Mouse (Mus musculus) 3T3-L1 (cell line): ENCODE results near the gene Kcnj6.
A peak's percentile ranks its signal among the peaks of the same experiment; 100 is the strongest.

Source experiments
- DNase-seq: peaks from one replicate; pipeline ENCODE4 v3.0.0-alpha.2; 2015; ENCODE audit warnings: low read depth, low spot score

Gene Kcnj6

DNA sequence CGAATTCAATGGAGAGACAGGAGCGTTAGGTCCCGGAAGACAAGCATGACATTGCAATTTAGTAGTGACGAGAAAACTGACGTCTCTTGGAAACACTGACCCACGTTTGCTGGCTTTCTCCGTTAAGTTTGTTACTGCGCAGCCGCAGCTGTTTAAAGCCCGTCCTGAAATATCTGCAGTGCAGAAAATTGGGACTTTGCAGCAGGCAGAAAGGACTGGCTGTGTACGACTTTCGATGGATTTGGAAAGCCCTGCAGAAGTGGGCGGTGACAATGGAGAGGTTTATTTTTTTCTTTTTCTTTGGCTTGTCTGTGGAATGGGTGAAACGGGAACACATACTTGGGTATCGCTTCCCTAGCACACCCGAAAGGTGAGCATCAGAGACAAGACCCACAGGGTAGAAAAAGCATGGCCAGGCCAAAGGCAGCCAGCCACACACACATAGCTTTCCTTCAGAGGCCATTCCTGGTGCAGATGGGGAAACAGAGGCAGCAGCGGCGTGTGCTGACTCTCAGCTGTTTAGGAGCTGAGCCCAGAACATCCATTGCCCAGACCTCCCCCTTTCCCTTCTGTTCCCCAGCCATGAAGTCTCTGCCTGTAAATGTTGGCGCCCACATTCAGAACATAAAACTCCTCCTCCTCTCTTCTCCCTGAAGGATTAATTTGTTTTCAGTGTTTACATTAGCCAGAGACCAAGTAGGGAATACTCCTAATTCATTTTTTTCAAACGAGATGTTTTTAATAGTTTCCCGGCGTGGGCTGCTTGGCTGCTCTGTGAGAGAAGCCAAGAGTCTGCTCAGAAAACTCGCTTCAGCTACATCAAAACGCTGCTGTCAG lies 215.2 kb downstream of the Kcnj6 start:
- DNase-seq, result no peak

DNA sequence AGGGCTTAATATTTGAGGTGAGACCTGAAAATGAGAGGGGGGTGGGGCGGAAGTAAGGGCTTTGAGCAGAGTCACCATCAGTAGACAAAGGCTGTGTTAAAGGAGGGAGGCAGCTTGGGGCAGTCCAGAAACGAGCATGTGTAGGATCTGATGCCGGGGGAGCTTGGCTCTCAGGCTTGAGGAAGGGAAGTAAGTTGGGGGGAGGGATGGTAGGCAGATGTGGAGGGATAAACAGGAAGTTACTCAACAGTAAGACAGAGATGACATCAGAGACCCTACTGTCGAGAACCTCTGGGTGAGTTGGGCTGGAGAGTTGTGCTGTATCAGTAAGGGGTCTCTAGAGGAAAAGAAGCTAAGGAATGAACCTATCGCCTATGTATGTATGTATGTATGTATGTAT lies 223.6 kb downstream of the Kcnj6 start:
- no peak for DNase-seq

DNA sequence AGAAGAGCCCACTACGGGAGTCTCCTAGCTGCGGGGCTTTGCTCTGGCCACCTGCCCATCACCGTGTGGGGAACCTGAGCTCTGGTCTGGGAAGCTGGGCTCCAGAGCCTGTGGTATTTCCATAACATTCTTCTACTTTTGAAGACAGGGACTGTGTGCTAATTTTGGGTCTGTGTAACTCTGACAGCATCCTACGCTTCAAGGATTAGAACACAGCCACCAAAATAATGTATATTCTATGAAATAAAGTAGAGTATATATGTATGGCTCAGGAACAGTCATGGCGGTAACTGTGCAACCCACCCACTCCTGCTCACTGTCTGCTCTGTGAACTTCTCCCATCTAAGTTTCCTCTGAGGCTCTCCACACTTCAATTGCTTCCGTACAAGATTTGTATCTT lies 229.9 kb downstream of the Kcnj6 start:
- no peak for DNase-seq

DNA sequence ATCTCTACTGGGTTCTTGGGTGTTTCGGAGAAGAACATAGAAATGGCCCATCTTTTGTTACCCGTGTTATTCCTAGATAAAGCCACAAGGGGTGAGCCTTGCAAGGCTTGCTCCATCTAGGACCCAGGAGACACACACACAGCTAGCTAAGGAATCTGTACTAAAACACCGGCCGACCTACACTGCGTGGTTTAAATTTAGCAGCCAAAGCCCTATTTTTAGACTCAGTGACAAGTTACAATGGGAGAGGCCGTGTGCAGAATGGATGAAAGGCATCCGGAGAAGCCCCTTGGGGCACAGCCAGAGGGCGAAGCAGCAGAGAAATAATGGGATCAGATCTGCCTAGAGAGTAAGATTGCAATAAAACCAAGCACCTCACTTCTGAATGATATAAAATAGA lies 232.4 kb downstream of the Kcnj6 start:
- no peak for DNase-seq

DNA sequence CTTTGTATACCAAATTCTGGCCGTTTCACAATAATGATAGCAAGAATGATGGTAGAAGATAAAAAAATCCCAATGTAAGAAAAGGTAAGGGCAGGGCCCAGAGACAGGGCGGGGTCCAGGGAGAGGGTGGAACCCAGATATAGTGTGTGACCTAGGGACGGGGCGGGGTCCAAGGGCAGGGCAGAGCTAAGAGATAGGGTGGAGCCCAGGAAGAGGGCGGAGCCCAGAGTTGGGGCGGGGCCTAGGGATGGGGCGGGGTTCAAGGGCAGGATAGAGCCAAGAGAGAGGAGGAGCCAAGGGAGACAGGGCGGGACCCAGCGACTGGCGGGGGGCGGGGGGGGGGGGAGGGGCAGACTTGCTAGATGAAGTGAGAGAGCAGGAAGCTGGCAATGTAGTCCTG lies 236.8 kb downstream of the Kcnj6 start:
- no peak for DNase-seq

DNA sequence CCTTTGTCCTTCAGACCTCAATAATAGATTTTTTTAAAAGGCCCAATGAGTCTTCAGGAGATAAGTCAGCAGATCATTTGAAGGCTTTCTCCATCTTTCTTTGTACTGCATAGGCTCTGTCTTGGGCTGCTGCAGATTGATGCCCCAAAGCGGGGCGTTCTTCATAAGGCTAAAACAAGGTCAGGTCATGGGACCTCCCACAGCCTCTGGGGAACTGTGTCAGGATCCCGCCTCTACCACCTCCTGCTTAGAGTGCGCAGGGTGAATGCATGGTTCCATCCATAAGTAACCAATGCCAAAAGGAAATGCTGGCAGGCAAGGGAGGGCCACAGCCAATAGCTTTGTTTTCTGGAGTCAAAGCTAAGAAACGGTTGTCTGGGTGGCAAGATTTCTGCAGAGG lies 237.7 kb downstream of the Kcnj6 start:
- DNase-seq, result no peak

DNA sequence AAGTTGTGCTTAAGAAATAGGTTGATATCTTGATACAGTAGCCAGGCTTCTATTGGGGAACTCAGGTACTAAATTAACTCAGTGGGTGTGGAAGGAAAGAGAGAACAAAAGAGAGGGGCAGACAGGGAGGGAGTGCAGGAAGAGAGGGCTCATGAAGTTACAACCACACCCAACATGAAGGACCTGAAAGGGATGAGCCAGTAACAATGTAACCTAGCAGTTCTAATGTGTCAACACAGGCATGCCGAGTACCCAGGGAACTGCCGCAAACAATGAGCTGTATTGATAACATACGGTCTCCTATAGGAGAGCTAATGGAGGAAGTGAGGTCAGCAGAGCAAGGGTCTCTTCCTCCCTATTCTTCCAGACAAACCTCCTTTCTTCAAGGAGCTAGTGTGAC lies 238.9 kb downstream of the Kcnj6 start:
- no peak for DNase-seq

DNA sequence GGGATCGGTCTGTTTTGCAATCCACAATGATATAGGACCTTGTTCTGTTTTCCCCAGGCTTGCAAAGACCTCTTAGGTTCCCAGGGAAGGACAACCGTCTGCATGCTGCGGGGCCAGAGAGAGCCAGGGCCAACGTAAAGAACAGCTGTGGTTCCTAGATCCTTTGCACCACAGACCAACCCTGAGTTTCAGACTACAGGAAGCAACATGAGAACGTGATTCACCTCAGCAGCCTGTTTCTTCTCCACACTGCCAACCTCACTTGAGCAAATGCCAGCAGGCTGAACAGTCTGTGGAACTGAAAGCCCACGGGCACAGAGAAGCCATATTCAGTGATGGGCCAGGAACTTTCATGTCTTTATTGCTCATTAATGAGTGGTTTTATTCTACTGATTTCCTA lies 241.1 kb downstream of the Kcnj6 start:
- DNase-seq, result no peak

DNA sequence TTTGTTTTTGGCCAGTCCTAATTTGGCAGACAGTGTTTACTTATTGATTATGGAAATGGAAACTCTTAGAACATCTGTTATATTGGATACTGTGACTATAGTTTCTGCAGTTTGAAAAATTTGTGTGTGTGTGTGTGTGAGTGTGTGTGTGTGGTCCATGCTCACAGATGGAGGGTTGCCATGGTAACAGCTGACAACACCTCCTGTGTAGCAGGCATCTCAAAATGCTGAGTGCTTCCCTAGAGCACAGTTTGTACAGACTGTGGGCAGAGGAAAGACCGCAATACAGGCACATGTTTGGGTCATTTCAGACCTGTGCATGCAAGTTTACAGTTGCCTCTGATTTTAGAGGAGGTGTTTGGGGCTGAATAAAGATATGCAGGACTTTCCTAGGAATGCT lies 244.0 kb downstream of the Kcnj6 start:
- DNase-seq, result no peak

DNA sequence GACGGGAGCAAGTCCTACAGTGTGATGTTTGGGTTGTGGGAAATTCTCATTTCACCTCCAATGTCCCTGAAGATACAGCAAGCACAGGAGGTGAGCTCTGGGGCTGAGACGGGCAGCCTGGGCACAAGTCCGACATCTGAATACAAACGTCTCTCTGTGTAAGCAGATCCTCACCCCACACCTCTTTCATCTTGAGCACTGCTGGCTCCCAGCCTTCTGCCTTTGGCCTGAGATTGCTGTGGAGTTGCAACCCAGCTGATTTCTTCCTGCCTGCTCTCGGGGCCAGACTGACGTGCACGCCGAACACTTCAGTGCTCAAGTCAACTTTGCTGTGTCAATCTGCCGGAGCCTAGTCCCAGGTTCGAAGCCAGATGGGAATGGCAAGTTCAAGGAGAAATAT lies 244.7 kb downstream of the Kcnj6 start:
- no peak for DNase-seq

DNA sequence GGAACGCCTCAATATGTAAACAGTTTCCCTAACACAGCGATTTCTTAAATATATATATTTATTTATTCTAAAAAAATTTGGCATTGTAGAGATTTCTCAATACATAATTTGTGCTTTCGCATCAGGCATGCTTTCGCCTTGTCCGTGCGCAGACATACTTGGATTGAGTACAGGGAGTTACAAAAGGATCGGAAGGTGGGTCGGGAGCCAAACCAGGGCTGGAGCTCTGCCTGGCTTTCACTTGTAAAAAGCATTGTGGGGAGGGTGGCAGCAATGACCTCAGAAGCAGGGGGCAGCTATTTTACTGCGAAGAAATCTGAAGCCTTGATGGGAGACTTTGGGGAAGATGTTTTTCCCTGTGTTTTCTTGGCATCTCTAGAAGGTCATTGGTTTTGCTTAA lies 252.5 kb downstream of the Kcnj6 start:
- DNase-seq, result no peak

DNA sequence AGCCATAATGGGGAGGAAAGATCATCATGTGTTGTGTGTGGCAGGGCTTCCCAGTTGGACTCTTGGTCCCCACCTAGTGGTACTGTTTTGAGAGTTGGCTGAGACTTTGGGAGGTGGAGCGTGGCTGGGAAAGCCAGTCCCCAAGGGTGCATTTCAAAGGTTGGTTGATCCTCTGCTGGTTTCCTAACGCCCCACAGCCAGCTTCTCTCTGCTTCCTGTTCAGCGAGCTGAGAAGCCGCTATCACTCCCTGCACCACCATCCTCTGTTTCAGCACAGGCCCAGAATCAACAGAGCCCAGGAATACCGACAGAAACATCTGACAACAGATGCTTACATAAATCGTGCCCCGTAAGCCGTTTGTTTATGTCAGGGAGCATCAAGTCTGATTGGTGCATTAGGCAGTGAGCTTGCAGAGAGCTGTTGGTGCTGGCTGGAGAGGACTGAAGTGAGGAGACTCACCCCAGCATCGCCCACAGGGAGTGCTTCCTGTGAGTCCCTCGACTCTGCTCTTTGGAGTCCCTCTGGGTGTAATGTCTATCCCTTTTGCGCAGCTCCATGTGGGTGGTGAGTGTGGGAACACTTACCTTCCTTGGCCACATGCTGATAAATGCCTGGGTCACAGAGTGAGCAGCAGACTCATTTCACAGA lies 253.5 kb downstream of the Kcnj6 start:
- peak; percentile 59 for DNase-seq

DNA sequence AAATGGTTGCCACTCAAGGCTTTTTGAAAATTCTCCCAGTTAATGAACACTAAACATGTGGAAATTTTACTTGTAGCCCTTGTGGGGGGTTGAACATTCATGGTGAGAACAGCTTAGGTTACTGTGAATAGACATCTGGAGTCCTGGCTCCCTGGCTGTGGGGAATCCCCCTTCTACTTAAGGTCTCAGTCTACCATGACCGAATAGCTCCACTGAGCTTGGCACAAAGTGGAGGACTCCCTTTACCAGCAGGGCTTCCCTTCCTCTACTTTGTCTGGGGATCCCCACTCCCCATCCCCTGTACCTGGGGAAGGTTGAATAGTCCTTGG lies 260.2 kb downstream of the Kcnj6 start:
- peak; percentile 36 for DNase-seq

DNA sequence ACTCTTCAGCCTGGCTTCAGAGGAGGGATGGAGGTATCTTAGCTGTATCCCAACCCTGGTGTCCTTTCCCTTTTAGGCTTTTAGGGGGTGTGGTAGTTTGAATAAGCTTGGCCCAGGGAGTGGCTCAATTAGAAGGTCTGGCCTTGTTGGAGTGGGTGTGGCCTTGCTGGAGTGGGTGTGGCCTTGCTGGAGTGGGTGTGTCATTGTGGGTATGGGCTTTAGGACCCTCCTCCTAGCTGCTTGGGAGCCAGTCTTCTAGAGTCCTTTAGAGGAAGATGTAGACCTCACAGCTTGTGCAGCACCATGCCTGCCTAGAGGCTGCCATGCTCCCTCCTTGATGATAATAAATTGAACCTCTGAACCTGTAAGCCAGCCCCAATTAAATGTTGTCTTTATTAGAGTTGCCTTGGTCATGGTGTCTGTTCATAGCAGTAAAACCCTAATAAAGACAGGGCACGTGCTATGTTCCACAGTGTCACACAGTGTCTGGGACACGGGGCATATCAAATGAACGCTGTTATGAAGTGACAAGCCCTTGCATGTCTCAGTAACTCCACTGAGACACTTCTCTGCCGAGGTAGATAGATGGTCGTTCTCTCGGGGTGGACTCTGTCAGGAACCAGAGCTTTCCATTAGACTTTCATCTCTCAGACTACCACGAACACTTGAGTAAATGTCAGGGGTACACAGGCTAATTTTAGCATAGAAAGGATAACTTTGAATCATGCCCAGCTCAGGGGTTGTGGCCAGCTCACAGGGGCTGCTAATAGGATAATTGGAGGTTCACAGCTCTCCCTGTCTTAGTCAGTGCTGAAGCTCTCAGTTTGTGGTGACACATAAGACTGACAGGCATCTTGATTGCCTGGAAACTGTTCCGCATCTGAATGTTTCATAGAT lies 260.8 kb downstream of the Kcnj6 start:
- no peak for DNase-seq

DNA sequence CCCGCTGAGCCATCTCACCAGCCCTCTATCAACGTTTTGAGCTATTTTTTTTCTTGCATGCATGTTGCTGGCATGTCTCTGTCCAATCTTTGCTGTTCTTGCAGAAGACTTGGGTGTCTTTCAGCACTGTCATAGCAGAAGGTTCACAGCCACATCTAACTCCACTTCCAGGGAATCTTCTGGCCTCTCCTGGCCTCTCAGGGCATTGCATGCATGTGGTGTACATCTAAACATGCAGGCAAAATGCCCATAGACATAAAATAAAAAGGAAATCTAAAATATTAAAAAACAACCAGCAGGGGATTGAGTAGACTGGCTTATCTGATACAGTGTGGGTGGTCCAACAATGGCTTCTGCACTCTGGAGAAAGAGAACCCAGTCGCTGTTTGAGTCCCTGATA lies 262.0 kb downstream of the Kcnj6 start:
- DNase-seq, result peak; percentile 40

DNA sequence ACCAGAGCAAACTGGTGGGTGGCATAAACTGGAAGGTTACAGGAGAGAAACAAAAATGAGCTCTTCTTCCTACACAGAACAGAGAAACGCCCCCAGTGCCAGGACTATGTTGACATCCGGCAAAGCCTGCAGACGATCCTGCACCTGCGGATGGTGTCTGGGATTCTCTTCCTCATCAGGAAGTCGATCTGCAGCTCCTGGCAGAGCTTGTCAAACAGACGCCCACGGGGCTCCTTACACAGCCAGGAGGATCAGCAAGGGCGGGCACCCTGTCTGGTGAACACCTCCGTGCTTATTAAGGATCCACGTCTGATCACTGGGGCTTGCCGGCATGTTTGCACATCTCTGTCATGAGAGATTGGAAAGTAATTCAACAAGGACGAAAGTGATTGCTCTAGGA lies 266.5 kb downstream of the Kcnj6 start:
- no peak for DNase-seq

DNA sequence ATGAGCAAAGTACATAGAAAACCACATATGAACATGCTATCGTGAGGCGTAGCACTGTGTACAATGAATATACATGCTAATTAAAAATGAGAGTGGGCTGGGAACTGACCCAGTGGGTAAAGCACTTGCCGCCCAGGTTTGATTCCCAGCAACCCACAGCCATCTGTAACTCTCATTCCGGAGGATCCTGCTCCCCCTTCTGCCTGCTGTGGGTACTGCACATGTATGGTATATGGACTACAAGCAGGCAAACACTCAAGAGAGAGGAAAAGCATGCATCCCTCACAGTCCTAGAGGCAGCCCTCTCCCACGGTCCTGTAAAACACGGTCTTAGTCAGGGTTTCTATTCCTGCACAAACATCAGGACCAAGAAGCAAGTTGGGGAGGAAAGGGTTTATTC lies 268.3 kb downstream of the Kcnj6 start:
- no peak for DNase-seq

DNA sequence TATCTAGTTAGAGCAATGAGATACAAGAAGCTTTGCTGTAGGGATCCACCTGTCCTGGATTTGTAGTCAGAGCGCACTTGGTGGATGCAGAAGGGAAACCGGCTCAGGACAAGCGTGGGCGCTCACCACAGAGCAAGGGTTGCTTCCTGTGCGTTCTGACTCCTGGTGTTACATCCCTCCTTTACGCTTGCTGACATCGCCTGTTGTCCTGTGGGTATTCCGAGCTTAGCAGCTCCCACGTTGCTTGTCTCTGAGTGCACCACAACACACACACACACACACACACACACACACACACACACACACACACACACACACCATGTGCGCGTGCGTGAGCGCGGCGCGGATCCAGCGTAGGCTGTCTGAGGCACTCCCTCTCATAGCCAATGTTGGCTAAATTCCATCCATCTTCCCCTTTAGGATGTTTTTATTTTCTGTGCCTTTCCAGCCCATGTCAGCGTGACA lies 272.7 kb downstream of the Kcnj6 start:
- no peak for DNase-seq

DNA sequence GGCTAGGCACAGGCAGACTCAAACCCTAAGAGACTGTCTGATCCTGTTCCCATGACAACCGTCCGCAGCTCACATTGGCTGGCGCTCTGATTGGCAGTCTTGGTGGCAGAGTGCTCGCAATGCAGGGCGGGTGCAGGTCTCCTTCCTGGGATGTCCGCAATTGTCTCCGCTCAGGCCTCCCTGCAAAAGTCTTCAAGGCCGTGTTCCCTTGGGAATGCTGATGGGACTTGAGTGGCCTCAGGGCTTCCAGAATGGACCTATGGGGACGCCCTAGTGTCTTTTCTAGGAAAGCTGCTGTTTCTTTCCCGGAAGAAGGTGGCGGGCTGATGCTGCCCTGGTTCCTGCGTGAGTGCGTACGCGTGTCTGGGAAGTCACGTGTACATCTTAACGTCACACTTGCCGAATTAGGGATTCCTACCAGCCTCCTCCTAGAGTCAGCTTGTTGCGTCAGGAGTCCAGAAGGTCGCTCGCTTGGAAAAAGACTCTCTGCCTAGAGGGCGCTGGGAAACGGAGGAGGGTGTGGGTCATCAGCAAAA lies 273.4 kb downstream of the Kcnj6 start:
- DNase-seq, result peak; percentile 58

DNA sequence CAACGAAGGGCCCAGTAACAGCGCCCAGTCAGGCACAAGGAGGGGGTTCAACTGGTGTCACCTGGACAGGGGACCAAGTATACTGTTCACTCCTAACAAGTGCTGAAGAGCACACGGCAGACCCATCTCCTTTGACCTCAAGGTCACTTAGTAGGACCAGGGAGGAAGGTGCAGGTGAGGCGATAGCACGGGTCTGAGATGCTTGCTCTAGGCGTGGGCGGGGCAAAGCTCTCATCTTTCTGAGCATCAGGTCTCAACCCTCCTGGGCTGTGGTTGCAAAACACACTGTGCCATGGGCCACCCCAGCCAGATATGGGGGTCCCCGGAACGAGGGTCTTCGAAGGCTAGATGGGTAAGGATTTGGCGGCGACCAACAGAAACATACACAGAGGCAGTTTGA lies 274.6 kb downstream of the Kcnj6 start:
- DNase-seq, result no peak

DNA sequence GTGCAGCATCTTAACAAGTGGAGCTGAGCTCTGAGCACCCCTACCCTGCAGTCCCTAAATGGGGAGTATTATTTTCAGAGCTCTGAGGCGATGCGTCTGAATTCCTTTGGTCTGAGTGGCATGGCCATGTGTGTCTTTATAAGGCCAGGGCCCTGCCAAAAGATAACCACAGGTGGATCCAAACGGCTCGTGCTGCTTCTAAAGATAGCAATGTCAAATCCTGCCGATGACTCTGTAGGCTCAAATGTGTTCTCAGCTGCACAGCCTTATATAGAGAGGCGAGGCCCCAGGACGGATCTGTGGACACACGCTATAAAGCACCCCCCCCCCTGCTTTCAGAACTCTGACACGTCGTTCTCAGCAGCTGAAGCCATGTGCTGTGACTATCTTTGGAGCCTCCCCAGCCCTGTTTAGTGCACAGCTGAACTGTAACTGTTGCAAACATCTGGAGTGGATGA lies 275.9 kb downstream of the Kcnj6 start:
- DNase-seq, result no peak
